Mouse (Mus musculus) lung, postnatal 14 days (tissue): Measurements from ENCODE around the gene Nckipsd.

ENCODE experiments used
- DNase-seq: peaks from one replicate; pipeline ENCODE4 v3.0.0; 2021

Nckipsd gene

DNA sequence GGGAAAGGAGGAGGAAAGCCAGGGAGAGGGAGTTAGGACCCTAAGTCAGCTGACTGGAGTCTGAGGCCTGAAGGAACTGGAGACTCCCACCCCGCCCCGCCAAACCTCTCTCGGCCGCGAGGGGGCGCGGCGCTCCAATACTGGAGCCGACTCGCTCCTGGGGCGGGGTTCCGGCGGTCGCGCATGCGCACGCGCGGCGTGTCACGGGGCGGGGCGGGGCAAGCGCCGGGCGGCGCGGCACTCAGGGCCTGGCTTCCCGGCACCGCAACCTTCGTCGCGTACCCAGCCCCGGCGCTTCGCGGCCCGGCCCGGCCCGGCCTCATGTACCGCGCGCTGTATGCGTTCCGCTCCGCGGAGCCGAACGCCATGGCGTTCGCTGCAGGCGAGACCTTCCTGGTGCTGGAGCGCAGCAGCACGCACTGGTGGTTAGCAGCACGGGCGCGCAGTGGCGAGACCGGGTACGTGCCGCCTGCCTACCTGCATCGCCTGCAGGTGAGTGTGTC lies at the start of gene Nckipsd:
Nckipsd (plus strand) TSS at position 206 of the 503 bp plus-strand sequence.
- peak; percentile 97 for DNase-seq

DNA sequence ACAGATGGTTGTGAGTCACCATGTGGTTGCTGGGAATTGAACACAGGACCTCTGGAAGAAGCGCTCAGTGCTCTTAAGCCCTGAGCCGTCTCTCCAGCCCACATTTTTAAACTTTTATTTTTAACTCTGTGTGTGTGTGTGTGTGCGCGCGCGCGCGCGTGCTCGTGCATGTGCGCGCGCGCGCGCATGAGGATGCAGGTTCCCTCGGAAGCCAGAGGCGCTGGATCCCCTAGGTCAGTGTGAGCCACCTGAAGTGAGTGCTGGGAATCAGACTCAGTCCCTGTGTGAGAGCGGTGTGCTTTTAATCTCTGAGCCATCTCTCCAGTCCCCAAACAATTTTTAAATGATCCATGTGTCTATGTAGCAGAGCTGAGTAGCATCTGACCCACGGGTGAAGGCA lies 49.0 kb upstream of the Nckipsd start:
- no peak for DNase-seq

DNA sequence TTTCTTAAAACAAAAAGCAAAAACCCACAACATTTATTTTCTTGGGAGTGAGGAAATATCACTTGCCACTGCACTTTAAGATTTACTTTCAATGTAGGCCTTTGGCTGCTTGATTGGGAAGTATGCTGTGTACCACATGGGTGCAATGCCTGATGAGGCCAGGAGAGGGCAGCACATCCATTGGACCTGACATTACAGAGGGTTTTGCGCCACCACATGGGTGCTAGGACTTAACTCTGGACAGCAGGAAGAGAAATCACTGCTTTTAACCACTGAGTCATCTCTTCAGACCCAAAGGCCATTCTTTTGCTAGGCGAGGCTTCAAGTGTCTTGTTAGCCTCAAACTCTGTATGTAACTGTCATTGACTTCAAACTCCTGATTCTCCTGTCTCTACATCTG lies 48.4 kb upstream of the Nckipsd start:
- peak; percentile 63 for DNase-seq

DNA sequence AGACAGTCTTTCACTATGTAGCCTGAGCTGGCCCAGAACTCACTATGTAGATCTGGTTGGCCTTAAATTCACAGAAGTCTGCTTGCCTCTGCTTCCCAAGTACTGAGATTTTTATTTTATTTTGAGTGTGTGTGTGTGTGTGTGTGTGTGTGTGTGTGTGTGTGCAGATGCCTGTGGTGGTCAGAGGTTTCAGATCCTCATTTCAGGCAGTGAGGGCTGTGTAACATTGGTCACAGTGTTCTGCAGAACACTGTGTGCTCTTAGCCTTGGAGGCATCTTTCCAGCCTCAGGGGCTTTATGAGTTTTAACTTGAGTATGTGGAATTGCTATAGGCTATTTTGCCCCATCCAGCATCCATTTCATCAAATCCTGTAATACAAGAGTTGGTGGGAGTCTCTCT lies 46.6 kb upstream of the Nckipsd start:
- DNase-seq: no peak

DNA sequence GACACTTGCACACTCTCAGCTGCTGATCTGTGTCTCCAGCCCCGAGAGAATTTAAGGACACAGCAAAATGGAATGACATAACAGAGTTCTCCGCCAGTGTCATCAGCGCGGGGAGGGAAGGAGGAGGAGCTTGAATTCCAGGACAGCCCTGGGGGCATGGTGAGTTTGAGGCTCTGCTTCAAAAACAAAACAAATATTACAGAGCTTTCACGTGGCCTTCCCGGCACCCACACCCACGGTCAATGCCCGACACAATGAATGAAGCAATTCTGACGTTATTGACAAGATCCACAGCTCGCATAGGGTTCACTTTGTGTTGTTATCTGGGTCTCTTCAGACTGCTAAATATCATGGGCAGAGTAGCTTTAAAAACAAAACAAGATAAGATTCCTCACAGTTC lies 43.2 kb upstream of the Nckipsd start:
- no peak for DNase-seq

DNA sequence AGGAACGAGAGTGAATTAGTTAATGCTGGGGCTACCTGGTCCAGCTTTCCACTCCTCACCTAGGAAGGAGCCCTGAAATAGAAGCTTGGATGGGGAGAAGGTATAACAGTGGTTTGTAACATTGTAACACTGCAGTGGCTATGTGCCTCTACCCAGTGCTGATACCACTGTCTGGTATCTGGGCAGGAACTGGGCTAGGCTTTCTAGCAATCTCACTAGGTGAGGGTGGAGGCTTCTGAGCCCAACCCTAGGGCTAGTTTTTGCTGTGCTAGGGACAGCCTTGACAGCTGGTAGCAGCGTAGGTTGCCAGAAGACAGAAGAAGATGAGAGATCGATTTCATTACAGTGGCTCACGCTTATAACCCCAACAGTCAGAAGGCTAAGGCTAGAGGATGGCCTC lies 31.6 kb upstream of the Nckipsd start:
- no peak for DNase-seq

DNA sequence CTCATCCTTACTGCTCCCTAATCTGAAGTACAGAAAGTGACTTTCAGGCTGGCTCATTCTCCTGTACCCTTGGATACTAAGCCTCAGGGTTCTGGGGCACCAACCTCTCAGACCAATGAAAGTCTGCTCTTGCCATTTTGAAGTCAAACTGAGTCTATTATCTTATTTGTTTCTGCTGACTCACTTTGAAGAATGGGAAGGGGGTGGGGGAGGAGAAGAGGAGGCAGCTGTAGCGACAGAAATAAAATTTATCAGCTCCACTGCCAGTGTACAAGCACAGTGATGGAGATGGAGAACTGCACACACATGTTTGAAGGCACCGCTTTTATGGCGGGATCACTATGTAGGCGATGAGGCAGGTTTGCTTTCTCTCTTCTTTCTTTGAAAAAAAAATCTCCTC lies 30.9 kb upstream of the Nckipsd start:
- no peak for DNase-seq

DNA sequence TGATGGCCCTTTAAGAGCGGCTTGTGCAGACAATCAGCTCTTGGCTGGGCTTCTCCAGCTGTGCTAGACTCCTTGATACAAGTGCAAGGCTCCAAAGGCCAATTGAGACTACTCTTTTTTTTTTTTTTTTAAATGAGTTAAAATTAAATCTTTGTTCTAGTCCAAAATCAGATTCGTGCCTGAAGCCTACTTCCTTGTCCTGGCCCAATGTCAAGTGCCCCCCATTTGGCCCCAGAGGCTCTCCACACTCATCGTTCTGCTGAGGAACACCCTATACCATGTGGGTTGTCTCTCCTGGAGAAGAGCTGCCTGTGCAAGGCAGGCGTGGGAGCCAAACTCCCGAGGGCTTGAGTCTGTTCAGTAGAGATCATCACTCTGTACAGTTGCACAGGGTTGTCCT lies 27.2 kb upstream of the Nckipsd start:
- no peak for DNase-seq

DNA sequence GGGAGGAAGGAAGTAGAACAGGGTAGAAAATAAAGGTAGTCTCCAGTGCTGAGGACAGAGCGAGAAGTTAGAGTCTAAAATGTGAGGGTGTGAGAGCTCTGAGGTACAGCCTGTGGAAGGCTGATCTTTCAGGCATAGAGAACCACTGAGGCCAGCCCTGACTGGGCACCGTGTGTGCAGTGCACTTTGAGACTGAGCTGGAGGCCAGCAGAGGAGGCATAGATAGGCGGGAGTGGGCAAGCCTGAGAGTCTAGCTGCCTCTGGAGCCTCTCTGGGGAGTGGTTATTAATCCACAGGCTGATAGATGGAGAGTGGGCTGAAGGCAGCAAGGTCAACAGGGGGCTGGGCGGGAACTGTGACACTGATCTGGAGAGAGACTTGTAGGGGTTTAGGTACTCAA lies 26.3 kb upstream of the Nckipsd start:
- DNase-seq: no peak

DNA sequence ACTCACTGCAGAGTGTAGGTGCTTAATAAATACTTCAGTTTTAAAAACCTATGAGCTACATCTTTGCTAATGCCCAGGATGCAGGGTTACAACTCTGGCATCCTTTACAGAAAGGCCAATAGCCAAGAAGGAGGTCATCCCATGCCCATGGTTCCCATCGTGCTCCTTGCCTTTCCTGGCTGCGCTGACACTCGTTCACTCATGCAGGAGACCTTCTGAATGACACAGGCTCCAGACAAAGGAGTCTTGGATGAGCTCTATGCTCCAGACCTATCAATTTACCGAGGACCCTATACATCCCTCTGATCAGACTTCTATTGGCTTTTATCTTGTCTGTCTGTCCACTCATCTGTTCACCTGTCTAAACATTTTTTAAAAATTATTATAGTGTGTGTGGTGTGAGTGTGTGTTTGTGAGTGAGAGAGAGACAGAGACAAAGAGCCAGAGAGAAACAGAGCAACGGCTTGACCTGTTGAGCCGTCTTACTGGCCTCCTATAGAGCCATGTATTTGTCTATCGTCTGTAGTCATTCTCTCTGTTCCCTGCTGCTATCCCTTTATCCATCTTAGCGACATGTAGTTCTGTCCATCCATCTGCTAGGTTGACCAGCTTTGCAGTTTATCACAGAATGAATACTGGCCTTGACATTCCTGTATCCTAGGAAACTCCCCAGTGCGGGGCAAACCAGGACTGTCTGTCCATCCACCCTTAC lies 25.2 kb upstream of the Nckipsd start:
- no peak for DNase-seq

DNA sequence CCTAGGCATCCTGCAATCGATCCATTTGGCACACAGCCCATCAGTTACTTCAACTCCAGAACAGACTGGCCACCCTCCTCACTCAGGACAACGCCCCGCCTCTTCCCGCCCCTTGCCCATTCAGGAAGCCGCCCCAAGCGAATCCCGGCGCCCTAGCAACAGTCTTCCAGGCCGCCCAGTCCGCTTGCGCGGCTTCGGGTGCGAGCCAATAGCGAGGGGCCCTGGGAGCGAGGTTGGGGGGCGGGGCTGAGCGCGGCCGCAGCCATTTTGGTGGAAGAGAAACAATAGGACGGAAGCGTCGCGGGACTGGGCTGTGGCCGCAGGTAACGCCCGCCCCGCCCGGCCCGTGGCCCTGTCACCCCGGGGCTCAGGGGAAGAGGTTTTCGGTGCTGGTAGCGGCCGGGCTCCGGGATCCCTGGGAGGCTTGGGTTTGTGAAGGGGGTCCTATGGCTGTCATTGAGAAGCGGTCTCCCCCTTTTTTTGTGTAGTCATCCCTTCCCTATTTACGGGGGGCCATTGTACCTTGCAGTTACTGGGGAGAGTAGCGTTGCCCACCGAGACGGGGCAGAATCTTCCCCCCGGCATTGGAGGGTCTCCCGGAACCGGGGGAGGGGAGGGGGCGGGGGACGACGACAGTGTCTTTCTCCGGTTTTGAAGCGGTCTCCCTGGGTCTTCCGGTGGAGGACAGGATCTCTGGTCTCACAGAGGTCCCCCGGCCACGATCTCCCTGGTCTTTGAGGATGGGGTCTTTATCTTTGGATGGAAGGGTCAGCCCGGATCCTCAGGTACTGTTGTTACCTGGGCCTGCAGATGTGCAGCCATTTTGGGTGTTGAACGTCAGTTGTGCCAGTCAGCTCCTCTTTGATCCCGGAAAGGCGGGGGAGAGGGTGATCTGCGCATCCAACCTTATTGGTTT lies 24.4 kb upstream of the Nckipsd start, which contains the start of gene Ip6k2:
Ip6k2 (plus strand) TSS at position 249 of the 916 bp plus-strand sequence.
- DNase-seq: peak; percentile 97

DNA sequence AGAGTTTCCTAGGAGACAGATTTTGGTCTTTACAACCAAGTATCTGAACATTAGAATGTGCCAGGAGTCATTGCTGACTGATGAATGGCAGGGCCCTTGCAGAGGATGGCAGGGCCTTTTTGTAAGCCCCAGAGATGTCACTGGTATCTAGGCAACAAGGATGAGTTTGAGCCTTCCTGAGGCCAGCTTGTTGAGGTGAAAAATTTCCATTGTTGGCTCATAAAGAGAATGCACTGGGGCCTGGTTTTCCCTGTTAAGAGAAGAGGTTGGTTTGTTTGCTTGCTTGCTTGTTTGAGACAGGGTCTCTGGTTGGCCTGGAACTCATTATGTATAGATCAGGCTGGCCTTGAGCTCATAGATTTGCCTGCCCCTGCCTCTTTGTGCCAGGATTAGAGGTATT lies 22.8 kb upstream of the Nckipsd start:
- DNase-seq: no peak

DNA sequence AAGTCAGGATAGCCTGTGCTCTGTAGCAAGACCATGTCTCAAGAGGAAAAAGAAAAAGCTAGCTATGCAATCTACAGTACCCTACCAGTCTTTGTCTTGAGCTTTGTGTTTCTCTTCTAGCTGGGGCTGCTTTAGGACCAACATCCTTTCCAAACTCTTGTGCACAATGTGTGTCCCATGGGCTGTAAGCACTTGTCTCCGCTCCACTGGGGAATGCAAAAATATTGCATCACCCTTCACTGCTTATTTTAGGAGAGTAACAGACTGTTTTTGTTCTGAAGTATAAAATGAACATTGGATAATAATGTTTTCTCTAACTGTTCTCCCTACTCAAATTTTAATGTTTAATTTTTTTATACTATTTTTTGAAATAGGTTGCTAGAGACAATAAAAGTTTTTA lies 21.7 kb upstream of the Nckipsd start:
- no peak for DNase-seq

DNA sequence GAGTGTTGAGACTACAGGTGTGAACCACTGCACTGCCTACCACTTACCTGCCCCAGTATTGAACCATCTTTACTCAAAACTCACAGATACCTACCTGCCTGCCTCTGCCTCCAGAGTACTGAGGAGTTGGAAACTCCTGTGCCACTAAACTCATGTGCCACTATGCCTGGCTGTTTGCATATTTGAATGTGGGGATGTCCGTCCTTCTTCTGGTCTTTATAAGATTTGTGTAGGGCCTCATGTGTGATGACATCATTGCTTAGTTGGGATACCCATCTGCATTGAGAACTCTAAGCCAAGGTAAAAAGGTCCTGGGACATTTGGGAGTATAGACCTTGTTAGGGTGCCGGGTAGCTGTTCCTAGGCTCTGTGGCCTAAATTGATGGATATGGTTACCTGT lies 21.1 kb upstream of the Nckipsd start:
- DNase-seq: no peak

DNA sequence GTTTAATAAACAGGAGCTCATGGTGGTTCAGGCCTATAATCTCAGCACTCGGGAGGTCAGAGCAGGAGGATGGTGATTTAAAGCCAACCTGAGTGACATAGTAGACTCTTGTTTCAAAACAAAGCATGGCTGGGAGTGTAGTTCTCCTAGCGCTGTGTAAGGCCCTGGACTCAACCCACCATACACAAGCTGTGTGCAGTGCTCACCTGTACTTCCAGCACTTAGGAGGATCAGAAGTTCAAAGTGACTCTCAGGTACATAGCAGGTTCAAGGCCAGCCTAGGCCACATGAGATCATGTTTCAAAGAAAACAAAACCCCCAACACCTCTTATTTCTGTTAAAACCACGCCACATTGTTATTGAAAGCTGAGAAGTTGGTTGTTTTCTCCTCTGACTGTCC lies 19.5 kb upstream of the Nckipsd start:
- no peak for DNase-seq

DNA sequence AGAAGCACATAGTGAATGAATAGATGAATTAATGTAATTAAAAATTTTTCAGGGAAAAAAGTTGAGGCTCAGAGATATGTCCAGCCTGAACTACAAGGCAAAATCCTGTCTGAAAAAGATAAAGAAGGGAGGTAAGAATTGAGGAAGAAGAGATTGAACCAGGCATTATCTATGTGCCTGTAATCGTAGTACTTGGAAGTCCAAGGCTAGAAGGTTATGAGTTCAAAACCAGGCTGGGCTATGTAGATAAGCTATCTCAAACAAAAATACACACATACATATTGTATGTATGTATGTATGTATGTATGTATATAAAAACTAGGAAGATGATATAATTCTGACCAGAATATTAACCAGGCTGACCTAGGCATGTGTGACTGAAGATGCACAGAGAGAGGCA lies 15.9 kb upstream of the Nckipsd start:
- DNase-seq: no peak

DNA sequence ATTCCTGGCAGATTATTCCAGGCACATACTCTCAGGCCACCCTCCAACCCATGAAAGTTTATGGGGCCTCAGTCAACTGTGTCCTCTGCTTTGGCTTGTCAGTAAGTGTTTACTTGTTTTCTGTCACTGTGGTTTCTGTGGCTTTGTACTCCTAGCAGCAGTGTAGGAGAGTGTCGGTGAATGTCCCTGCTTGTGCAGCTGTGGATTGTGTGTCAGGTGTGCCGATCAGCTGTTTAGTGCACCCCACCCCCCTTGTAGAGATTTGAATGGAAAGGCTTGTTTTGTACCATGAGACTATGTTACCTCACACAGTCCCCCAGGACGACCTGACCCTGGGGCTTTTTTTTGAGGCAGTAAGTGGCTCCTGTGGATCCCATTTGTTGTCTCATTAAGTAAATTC lies 15.4 kb upstream of the Nckipsd start:
- no peak for DNase-seq

DNA sequence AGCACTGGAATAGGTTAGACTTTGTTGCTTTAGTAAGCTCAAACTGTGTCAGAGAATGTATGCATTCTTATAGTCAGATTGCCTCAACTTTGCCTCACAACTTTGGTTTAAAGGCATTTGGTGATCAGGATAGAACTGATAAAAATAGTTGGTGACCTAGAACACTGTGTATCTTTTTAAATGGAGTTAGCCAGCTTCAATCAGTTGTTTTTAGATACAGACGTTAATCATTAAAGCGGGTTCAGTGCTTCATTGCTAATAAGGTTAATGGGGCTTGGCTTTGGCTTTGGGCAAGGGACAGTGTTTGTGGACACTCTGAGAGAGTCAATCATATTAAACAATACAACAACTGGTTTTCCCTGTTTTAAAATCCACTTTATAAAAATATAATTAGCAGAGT lies 12.9 kb upstream of the Nckipsd start:
- no peak for DNase-seq

DNA sequence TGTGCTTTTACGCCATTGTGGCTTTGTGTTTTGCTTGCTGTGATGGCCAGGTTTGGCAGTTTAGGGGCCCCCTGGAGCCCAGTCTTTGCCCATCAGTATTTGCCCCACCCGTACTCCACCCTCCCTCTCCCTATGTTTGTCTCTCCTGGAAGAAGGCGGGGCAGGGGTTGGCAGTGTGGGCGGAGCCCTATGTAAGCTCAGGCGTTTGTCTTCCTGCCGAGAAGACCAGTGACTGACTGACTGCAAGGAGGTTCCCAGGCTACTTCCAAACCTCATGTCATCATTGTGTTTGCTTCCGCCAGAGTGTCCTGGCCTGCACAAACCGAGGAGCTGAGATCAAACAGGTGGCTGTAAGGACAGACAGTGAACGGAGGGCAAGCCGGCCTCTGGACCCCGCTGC lies 12.4 kb upstream of the Nckipsd start:
- DNase-seq: peak; percentile 74

DNA sequence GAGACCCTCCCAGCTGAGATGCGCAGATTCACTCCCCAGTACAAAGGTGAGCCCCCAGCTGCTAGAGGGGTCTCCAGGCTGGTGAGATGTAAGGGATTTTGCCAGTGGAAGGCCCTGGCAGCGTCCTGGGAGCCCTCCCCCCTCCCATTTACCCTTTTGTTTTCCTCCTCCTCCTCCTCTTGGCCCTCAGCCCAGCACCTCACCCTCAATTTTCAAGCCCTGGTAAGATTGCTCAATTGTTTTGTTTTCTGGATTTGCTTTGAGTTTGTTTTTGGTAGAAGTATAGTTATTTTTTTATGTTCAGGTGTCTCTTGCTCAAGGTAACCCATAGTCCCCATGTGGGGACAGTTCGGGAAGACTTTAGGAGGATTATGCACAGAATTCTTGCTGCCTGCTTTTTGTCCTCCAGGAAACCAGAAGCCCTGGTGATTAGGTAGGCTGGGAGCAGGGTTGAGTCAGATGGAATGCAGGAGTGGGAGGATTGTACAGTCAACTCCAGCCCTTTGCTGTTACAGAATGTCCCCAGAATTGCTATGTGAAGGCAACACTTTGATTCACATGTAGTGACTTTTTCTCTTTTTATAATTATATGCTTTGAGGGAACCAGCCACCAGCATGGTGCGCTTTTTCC lies 11.7 kb upstream of the Nckipsd start:
- peak; percentile 57 for DNase-seq

DNA sequence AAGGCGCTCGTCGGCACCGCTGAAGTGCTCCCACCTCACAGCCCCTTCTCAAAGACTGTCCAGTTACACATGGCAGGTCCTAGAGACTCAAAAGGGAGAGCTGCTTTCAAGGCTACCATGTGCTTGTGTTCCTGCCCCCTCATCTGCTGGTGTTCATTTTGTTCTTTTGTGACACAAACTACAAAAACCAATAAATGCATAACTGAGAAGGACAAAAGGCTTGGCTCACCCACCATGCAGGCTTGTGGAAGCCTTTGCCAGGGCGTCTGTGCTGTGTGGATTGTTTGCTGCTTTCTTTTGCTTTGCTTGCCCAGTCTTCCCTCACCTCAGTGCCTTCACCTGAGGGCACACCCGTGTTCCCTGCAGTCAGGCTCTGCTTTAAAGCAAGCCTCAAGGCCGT lies 10.7 kb upstream of the Nckipsd start:
- no peak for DNase-seq

DNA sequence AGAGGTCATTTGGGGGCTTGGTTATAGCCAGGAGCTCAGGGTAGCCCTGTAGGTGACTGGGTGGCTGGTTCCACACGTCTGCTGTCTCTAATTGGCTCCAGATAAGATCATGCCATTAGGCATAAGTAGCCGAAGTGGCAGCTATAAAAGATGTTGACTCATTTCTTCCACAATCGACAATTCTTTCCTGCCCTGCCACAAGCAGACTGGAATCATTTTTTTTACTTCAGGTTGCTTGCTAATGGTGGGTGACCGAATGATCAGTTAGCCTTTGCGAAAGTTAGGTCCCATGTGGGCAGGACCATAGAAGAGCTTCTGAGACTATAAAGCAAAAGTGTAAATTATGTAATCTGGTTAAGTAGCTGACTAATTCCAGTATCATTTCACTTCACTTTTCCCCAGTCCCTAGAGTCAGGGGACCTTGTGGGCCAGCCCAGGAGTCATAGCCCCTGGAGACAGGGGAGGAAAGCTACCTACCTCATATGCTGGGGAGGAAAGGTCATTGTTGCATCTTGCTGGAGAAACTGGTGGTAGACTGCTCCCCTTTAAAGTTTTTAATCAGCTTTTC lies 9.6 kb upstream of the Nckipsd start:
- DNase-seq: no peak

DNA sequence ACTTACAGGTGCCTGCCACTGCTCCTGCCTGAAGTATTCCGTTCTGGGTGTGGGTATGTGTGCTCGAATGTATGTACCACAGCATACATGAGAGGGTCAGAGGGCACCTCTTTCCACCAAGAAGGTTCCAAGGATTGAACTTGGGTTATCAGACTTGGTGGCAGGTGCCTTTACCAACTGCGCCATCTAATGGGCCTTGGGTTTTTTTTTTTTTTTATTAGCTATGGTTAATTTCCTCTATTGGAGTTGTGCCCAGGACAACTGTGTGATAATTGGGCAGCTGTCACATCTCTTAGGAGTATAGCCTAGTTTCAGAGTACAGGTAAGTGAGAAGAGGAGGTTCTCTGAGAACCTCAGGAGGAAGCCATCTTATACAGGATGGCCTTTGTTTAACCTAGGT lies 8.6 kb upstream of the Nckipsd start:
- no peak for DNase-seq
